Comparison of ENCODE assay signal across 8 mouse cellular contexts in the genomic region with DNA sequence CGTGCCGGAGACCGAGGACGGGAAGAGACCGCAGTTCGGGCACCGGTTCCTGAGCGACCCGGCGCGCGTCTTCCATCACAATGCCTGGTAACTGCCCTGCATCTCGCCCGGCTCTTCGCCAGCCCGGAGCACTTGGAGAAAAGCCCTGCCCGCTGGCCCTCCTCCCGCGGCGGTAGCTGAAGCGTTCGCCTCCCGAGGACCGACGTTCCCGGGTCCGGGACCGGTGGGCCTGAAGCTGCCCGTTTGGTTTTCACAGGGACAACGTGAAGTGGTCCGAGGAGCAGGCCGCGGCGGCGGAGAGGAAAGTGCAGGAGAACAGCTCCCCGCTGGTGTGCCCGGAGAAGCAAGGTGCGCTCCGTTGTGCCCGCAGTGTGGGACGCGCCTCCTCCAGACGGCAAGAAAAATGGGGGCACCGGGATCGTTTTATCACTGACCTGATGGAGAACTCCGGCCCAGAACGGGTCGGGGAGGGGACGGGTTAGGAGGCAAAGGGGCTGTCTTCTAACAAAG. TPM values are rescaled to one million over a fixed set of nuclear protein-coding genes. Genes with fewer than 3 reads are reported as not detected.
DNase-seq lines count a peak whose midpoint lies in the region; ATAC-seq and TF ChIP-seq lines count a peak whose summit lies in the region.

No protein-coding gene starts in this region.

- no peak for DNase-seq in left cerebral cortex, adult 2 months (ENCODE audit: extremely low spot score in 1 of 2, low spot score in 2 of 2)
- DNase-seq in left cerebral cortex, postnatal 25 days (ENCODE audit: low spot score in 2 of 2), result no peak
- no peak for DNase-seq in hindbrain, embryonic 10.5 days (ENCODE audit: low spot score)
- no peak for DNase-seq in right cerebral cortex, postnatal 25 days
- no peak for DNase-seq in layer of hippocampus, adult 9-10 months (ENCODE audit: low spot score)
- DNase-seq in gastrocnemius, adult 8-10 months (ENCODE audit: low spot score in 2 of 2), result no peak

- peaks cover 29% of the 10 kb centered on the region for H3K36me3 ChIP-seq in hindbrain, embryonic 10.5 days

- peak overlapping the region; percentile 67 for H3K27ac ChIP-seq in left cerebral cortex, adult 2 months
- no peak overlapping the region for H3K27ac ChIP-seq in bone marrow macrophage, adult 2 months (ENCODE audit: insufficient read depth, low read depth, low read length)
- peak overlapping the region; percentile 82 for H3K27ac ChIP-seq in hindbrain, embryonic 10.5 days

- no peak for TF ChIP-seq POLR2A in bone marrow macrophage, adult 2 months (IDR thresholded peaks at IDR 0.05; ENCODE audit: borderline replicate concordance, low read depth, low read length)

- WGBS in hindbrain, embryonic 10.5 days, result under 1% methylated on average over 49 of the region's 49 CpGs

- peak overlapping the region; percentile 93 for H3K4me3 ChIP-seq in left cerebral cortex, adult 2 months
- H3K4me3 ChIP-seq in bone marrow macrophage, adult 2 months (ENCODE audit: insufficient read depth, low read length), result peak overlapping the region; percentile 75
- peak overlapping the region; percentile 82 for H3K4me3 ChIP-seq in hindbrain, embryonic 10.5 days

- ATAC-seq in megakaryocyte, adult 5-6 weeks (ENCODE audit: poor library complexity, severe bottlenecking), result peak; percentile 15

- TF ChIP-seq CTCF in left cerebral cortex, adult 2 months (IDR thresholded peaks at IDR 0.05), result no peak
- no peak for TF ChIP-seq CTCF in bone marrow macrophage, adult 2 months (IDR thresholded peaks at IDR 0.05; ENCODE audit: low read depth, low read length)

- intact Hi-C loops in left cerebral cortex, adult 2 months (cut with DNase I), result loop anchor here (1.0 to 10.0 kb wide), 3 partner anchors 55 to 812 kb away; no protein-coding TSS in a partner anchor
- intact Hi-C loops in left cerebral cortex, postnatal 25 days (cut with DNase I), result loop anchor here (1.0 kb wide), 1 partner anchor 55 kb away; no protein-coding TSS in a partner anchor

- no peaks in the 10 kb centered on the region for H3K9me3 ChIP-seq in hindbrain, embryonic 10.5 days

- peaks cover 5% of the 10 kb centered on the region for H3K4me1 ChIP-seq in bone marrow macrophage, adult 2 months (ENCODE audit: control insufficient read depth, insufficient read depth, low read length)
- peaks cover 13% of the 10 kb centered on the region for H3K4me1 ChIP-seq in hindbrain, embryonic 10.5 days (replicated peaks)

- H3K27me3 ChIP-seq in hindbrain, embryonic 10.5 days (ENCODE audit: insufficient read depth, poor library complexity, severe bottlenecking), result no peaks in the 10 kb centered on the region

RNA-seq across cellular contexts. Expression of gene Mettl2, which starts 0.3 kb away (rescaled TPM):
- total RNA-seq in left cerebral cortex, adult 2 months (2021), result 10 to 100 TPM; 15.0 to 18.8 TPM
- 10 to 100 TPM; 12.0 to 16.3 TPM for total RNA-seq in left cerebral cortex, postnatal 25 days (2021)
- polyA plus RNA-seq in bone marrow macrophage, adult 2 months (2012; ENCODE audit: insufficient read depth, insufficient read length, missing spikeins), result 13.6 and 14.5 TPM in 2 replicates
- polyA plus RNA-seq in hindbrain, embryonic 10.5 days (2016; fragmentation: Nextera tagmentation; extraction: Ambion mirVana), result 43.2 and 50.5 TPM in 2 replicates
- 6.7 and 10.0 TPM in 2 replicates for total RNA-seq in megakaryocyte, adult 5-6 weeks (2015)
- total RNA-seq in megakaryocyte, adult 5-6 weeks (2017), result 12.1 and 13.3 TPM in 2 replicates
- total RNA-seq in gastrocnemius, adult 8-10 months (2022), result 1 to 10 TPM; 7.8 to 8.1 (median 8.0) TPM

RNA-seq across cellular contexts. Expression of gene Gm10842, which starts 20.1 kb away (rescaled TPM):
- not detected for total RNA-seq in left cerebral cortex, adult 2 months (2021)
- not detected for total RNA-seq in left cerebral cortex, postnatal 25 days (2021)
- polyA plus RNA-seq in bone marrow macrophage, adult 2 months (2012; ENCODE audit: insufficient read depth, insufficient read length, missing spikeins), result not detected in 2 replicates
- not detected in 2 replicates for polyA plus RNA-seq in hindbrain, embryonic 10.5 days (2016; fragmentation: Nextera tagmentation; extraction: Ambion mirVana)
- total RNA-seq in megakaryocyte, adult 5-6 weeks (2015), result not detected in 2 replicates
- not detected in 2 replicates for total RNA-seq in megakaryocyte, adult 5-6 weeks (2017)
- total RNA-seq in gastrocnemius, adult 8-10 months (2022), result not detected

RNA-seq across cellular contexts. Expression of gene Tlk2, which starts 52.0 kb away (rescaled TPM):
- 10 to 100 TPM; 56.0 to 61.1 TPM for total RNA-seq in left cerebral cortex, adult 2 months (2021)
- 10 to 100 TPM; 54.4 to 54.7 TPM for total RNA-seq in left cerebral cortex, postnatal 25 days (2021)
- 28.0 and 35.3 TPM in 2 replicates for polyA plus RNA-seq in bone marrow macrophage, adult 2 months (2012; ENCODE audit: insufficient read depth, insufficient read length, missing spikeins)
- 18.7 and 21.9 TPM in 2 replicates for polyA plus RNA-seq in hindbrain, embryonic 10.5 days (2016; fragmentation: Nextera tagmentation; extraction: Ambion mirVana)
- 40.4 and 49.0 TPM in 2 replicates for total RNA-seq in megakaryocyte, adult 5-6 weeks (2015)
- total RNA-seq in megakaryocyte, adult 5-6 weeks (2017), result 54.7 and 80.7 TPM in 2 replicates
- 10 to 100 TPM; 37.2 to 49.4 (median 40.8) TPM for total RNA-seq in gastrocnemius, adult 8-10 months (2022)
